Mouse (Mus musculus) heart, postnatal 0 days (tissue): ENCODE data around the gene Rnf43. TPM values are rescaled to one million over a fixed set of nuclear protein-coding genes. Genes with fewer than 3 reads are reported as not detected.

Experiments
- ATAC-seq: fragments of 200-750 bp; cut with Nextera tagmentation; 2 replicates; pipeline ENCODE4 v1.8.0; 2017; ENCODE audit warnings: low read depth, moderate number of reproducible peaks, moderate library complexity; ENCODE audit not compliant: insufficient read depth
- DNase-seq: peaks from one replicate; pipeline ENCODE4 v3.0.0-alpha.2; 2016; ENCODE audit warnings: low spot score
- H3K27ac ChIP-seq: fragments of 300-500 bp; sonication (generic); 2 replicates; pipeline ENCODE4 v1.5.1; 2014; ENCODE audit warnings: low read depth, mild to moderate bottlenecking
- H3K27me3 ChIP-seq: fragments of 300-500 bp; sonication (generic); 2 replicates; pipeline ENCODE4 v1.6.1; 2014; ENCODE audit warnings: low read length, mixed read lengths; ENCODE audit not compliant: control insufficient read depth, insufficient read depth
- H3K36me3 ChIP-seq: fragments of 300-500 bp; sonication (generic); replicated peaks from 2 replicates; pipeline ENCODE4 v1.6.1; 2014; ENCODE audit warnings: low read length, mixed read lengths; ENCODE audit not compliant: control insufficient read depth, insufficient read depth
- H3K4me1 ChIP-seq: fragments of 300-500 bp; sonication (generic); 2 replicates; pipeline ENCODE4 v1.6.1; 2014; ENCODE audit warnings: antibody characterized with exemption; ENCODE audit not compliant: control insufficient read depth, insufficient read depth
- H3K4me2 ChIP-seq: fragments of 300-500 bp; sonication (generic); 2 replicates; pipeline ENCODE4 v1.6.1; 2014; ENCODE audit warnings: low read depth, mild to moderate bottlenecking, low read length, moderate library complexity
- H3K4me3 ChIP-seq: fragments of 300-500 bp; sonication (generic); 2 replicates; pipeline ENCODE4 v1.5.1; 2014; ENCODE audit warnings: low read depth, low read length
- H3K9ac ChIP-seq: fragments of 300-500 bp; sonication (generic); replicated peaks from 2 replicates; pipeline ENCODE4 v1.6.1; 2014; ENCODE audit warnings: low read depth, low read length, mixed read lengths
- H3K9me3 ChIP-seq: fragments of 300-500 bp; sonication (generic); replicated peaks from 2 replicates; pipeline ENCODE4 v1.6.1; 2016; ENCODE audit warnings: low read length; ENCODE audit not compliant: control insufficient read depth
- CTCF ChIP-seq: IDR thresholded peaks from 2 replicates; pipeline ENCODE4 v1.5.1; 2016; ENCODE audit warnings: antibody characterized with exemption, control low read depth, low read depth
- EP300 ChIP-seq: IDR thresholded peaks from 2 replicates; pipeline ENCODE4 v1.6.1; 2016; ENCODE audit warnings: antibody characterized with exemption, low read depth
- WGBS: fragments of 180-500 bp; shearing (Covaris S2); extraction: QIAGEN DNeasy Blood & Tissue Kit; methylation state at CpG from one replicate; pipeline ENCODE4 v1.1.7; 2014; 5-methylcytosine and 5-hydroxymethylcytosine counted together
- microRNA counts: library from miRNA; unstranded; fragments of <30 nt; microRNA quantifications from one replicate; lab custom pipeline; 2015
- microRNA-seq: library from miRNA; unstranded; fragments of <30 nt; microRNA quantifications from one replicate; pipeline ENCODE4, GENCODE M21; 2016
- polyA plus RNA-seq: library from polyadenylated mRNA; unstranded; fragments of >200 nt; fragmentation: Nextera tagmentation; extraction: Ambion mirVana; gene quantifications from 2 replicates; pipeline ENCODE4 v1.2.1, GENCODE M21; 2015
- total RNA-seq: library from RNA; depleted of rRNA; stranded (reverse); fragments of >200 nt; gene quantifications from 2 replicates; pipeline ENCODE4 v1.2.3, GENCODE M21; 2014; ENCODE audit warnings: low replicate concordance; rRNA removed

Rnf43 gene
- total and polyA plus RNA-seq, 2 experiments from 2014 or later, result 0.48 to 0.73 TPM

DNA sequence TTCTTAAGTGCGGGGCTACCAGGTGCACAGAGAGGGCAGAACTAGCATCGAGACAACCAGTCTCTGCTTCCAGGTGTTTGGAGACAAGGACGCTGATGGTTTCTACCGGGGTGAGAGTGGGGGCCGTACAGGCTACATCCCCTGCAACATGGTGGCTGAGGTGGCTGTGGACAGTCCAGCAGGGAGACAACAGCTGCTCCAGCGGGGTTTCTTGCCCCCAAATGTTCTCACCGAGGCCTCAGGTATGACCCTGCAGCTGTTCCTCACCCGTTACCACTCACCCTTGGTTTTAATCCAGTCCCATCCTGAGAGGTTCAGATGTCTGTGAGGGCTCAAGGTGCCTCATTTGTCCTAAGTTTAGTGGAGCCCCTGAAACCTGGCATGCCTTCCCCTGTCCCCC is 117.6 kb downstream of the Rnf43 start:
- Histone ChIP-seq H3K27me3 (peaks cover 46% of the 10 kb centered on the region), H3K4me3 (no peak overlapping the region), H3K36me3 (no peaks in the 10 kb centered on the region), H3K4me1 (peaks cover 6% of the 10 kb centered on the region; the same call in 1 of the 2 replicates), H3K9me3 (no peaks in the 10 kb centered on the region), H3K9ac (no peak overlapping the region), H3K27ac (no peak overlapping the region), H3K4me2 (no peak overlapping the region)
- WGBS, result 74% methylated on average over 8 of the region's 8 CpGs
- no peak for DNase-seq
- no peak for ATAC-seq
- TF ChIP-seq CTCF (no peak), EP300 (no peak)

MicroRNA genes within 50 kb of the gene (microRNA counts, 519-probe panel; counts per million panel counts)
- microRNA mmu-miR-142-3p (lab: Ali Mortazavi, UCI), result 2,883 counts per million, percentile 31 among the panel's probes with 10 or more counts
- 3,595 counts per million, percentile 42 among the panel's probes with 10 or more counts for microRNA mmu-miR-142-5p (lab: Ali Mortazavi, UCI)

Small RNAs within 50 kb of the gene (microRNA-seq; reads per million reads assigned to microRNA genes)
- gene Mir142, result not detected
- not detected for gene Mir142b

Other genes with a start within 250 kb of the Rnf43 start
- not detected in 2 replicates for gene Gm11492, start 96.1 kb upstream of the Rnf43 start, total RNA-seq
- gene Gm11492, start 96.1 kb upstream of the Rnf43 start, polyA plus RNA-seq, result not detected in 2 replicates
- 13.9 and 20.6 TPM in 2 replicates for gene Sept4, start 93.8 kb upstream of the Rnf43 start, total RNA-seq
- gene Sept4, start 93.8 kb upstream of the Rnf43 start, polyA plus RNA-seq, result 47.8 and 49.1 TPM in 2 replicates
- 12.4 and 17.3 TPM in 2 replicates for gene Mtmr4, start 70.6 kb upstream of the Rnf43 start, total RNA-seq
- gene Mtmr4, start 70.6 kb upstream of the Rnf43 start, polyA plus RNA-seq, result 6.0 and 7.0 TPM in 2 replicates
- not detected in 2 replicates for gene Hsf5, start 45.6 kb upstream of the Rnf43 start, total RNA-seq
- gene Hsf5, start 45.6 kb upstream of the Rnf43 start, polyA plus RNA-seq, result 0.03 TPM in 1 of 2 replicates, not detected in the other
- 50.3 and 73.7 TPM in 2 replicates for gene Supt4a, start 74.8 kb downstream of the Rnf43 start, total RNA-seq
- 101 and 104 TPM in 2 replicates for gene Supt4a, start 74.8 kb downstream of the Rnf43 start, polyA plus RNA-seq
- 1.6 TPM in 1 of 2 replicates, not detected in the other for gene Tspoap1, start 97.8 kb downstream of the Rnf43 start, total RNA-seq
- 0.12 TPM in 1 of 2 replicates, not detected in the other for gene Tspoap1, start 97.8 kb downstream of the Rnf43 start, polyA plus RNA-seq
- 0.46 and 2.6 TPM in 2 replicates for gene Mpo, start 130.9 kb downstream of the Rnf43 start, total RNA-seq
- 0.26 and 0.36 TPM in 2 replicates for gene Mpo, start 130.9 kb downstream of the Rnf43 start, polyA plus RNA-seq
- 0.19 TPM in 1 of 2 replicates, not detected in the other for gene Lpo, start 165.6 kb downstream of the Rnf43 start, total RNA-seq
- gene Lpo, start 165.6 kb downstream of the Rnf43 start, polyA plus RNA-seq, result not detected in 2 replicates
- gene Mks1, start 190.5 kb downstream of the Rnf43 start, total RNA-seq, result 4.4 and 4.8 TPM in 2 replicates
- gene Mks1, start 190.5 kb downstream of the Rnf43 start, polyA plus RNA-seq, result 4.5 and 6.0 TPM in 2 replicates
- not detected in 2 replicates for gene Epx, start 212.8 kb downstream of the Rnf43 start, total RNA-seq
- 0.22 and 0.25 TPM in 2 replicates for gene Epx, start 212.8 kb downstream of the Rnf43 start, polyA plus RNA-seq
- gene Olfr462, start 229.5 kb downstream of the Rnf43 start, total RNA-seq, result not detected in 2 replicates
- not detected in 2 replicates for gene Olfr462, start 229.5 kb downstream of the Rnf43 start, polyA plus RNA-seq
- gene Olfr463, start 234.7 kb downstream of the Rnf43 start, total RNA-seq, result not detected in 2 replicates
- not detected in 2 replicates for gene Olfr463, start 234.7 kb downstream of the Rnf43 start, polyA plus RNA-seq